Mouse (Mus musculus) heart, embryonic 11.5 days (tissue): Measurements from ENCODE around the gene Gpc6. TPM values are rescaled to one million over a fixed set of nuclear protein-coding genes. Genes with fewer than 3 reads are reported as not detected.

Experiments used
- ATAC-seq: fragments of 200-750 bp; cut with Nextera tagmentation; replicated peaks from 2 replicates; pipeline ENCODE4 v1.8.0; 2017; ENCODE audit warnings: moderate library complexity; ENCODE audit not compliant: insufficient number of reproducible peaks, low FRiP score, low TSS enrichment
- H3K27ac ChIP-seq: fragments of 300-500 bp; sonication (generic); 2 replicates; pipeline ENCODE4 v1.5.1; 2014; ENCODE audit warnings: mild to moderate bottlenecking, low read depth, low read length
- H3K27me3 ChIP-seq: fragments of 300-500 bp; sonication (generic); 2 replicates; pipeline ENCODE4 v1.6.1; 2014; ENCODE audit warnings: mild to moderate bottlenecking, low read length, mixed read lengths; ENCODE audit not compliant: control insufficient read depth, insufficient read depth
- H3K36me3 ChIP-seq: fragments of 300-500 bp; sonication (generic); 2 replicates; pipeline ENCODE4 v1.6.1; 2014; ENCODE audit warnings: mild to moderate bottlenecking, low read length, moderate library complexity, mixed read lengths; ENCODE audit not compliant: control insufficient read depth, insufficient read depth
- H3K4me1 ChIP-seq: fragments of 300-500 bp; sonication (generic); 2 replicates; pipeline ENCODE4 v1.6.1; 2014; ENCODE audit warnings: low read length; ENCODE audit not compliant: control insufficient read depth, insufficient read depth
- H3K4me2 ChIP-seq: fragments of 300-500 bp; sonication (generic); 2 replicates; pipeline ENCODE4 v1.6.1; 2014; ENCODE audit warnings: mild to moderate bottlenecking, moderate library complexity
- H3K4me3 ChIP-seq: fragments of 300-500 bp; sonication (generic); 2 replicates; pipeline ENCODE4 v1.5.1; 2014; ENCODE audit warnings: low read depth, low read length
- H3K9ac ChIP-seq: fragments of 300-500 bp; sonication (generic); 2 replicates; pipeline ENCODE4 v1.6.1; 2014; ENCODE audit warnings: mild to moderate bottlenecking, low read depth, low read length, moderate library complexity
- H3K9me3 ChIP-seq: fragments of 300-500 bp; sonication (generic); replicated peaks from 2 replicates; pipeline ENCODE4 v1.6.1; 2016; ENCODE audit warnings: low read length; ENCODE audit not compliant: control insufficient read depth
- WGBS: fragments of 180-500 bp; shearing (Covaris S2); extraction: QIAGEN DNeasy Blood & Tissue Kit; methylation state at CpG from one replicate; pipeline ENCODE4 v1.1.7; 2014; ENCODE audit not compliant: insufficient replicate concordance; 5-methylcytosine and 5-hydroxymethylcytosine counted together
- polyA plus RNA-seq: library from polyadenylated mRNA; unstranded; fragments of >200 nt; fragmentation: Nextera tagmentation; extraction: Ambion mirVana; gene quantifications from 2 replicates; pipeline ENCODE4 v1.2.1, GENCODE M21; 2014

Gpc6 gene
- polyA plus RNA-seq, 1 experiment from 2014 or later: 14.3 TPM

DNA sequence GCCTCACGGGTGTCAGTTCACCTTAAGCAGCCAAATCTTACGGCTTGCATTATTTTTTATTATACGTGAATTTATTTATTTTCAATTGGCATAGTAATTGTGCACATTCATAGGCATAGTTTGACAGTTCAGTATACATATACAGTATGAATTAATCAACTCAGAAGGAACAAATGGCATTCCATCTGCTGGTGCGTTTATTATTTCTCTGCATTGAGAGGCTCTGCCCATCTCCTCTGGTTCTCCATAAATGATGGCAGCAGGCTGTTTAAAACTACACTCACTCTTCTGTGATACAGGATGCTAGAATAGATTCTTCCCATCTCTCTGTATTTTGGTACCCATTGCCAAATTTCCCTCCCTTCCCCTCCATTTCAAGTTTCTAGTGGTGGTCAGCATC, 16.7 kb downstream of the Gpc6 start:
- no peaks in the 10 kb centered on the region for H3K27me3 ChIP-seq
- no peaks in the 10 kb centered on the region for H3K4me1 ChIP-seq
- 84% methylated on average over 4 of the region's 4 CpGs for WGBS
- ATAC-seq: no peak
- no peak overlapping the region for H3K27ac ChIP-seq
- no peaks in the 10 kb centered on the region for H3K36me3 ChIP-seq
- no peak overlapping the region for H3K9ac ChIP-seq
- no peaks in the 10 kb centered on the region for H3K9me3 ChIP-seq
- H3K4me3 ChIP-seq: no peak overlapping the region
- H3K4me2 ChIP-seq: no peak overlapping the region

DNA sequence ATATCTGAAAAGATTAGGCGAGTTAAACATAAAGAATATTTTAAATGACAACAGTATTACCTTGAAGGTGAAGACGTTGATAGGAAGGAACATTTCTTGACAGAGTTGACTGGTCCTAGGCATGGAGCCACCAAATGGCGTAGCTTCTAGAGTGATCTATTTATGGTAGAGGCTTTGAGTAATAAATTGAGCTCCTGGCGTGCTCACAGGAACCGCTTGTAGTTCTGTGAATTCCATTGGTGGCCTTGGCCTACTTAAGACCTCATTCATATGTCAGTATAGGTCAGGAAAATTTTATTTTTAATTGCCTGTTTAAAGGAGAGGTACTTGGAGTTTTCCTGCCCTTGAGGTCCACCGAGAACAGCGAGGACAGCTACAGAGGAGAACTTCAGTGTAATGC, 18.6 kb downstream of the Gpc6 start:
- no peak for ATAC-seq
- WGBS: 87% methylated on average over 7 of the region's 7 CpGs
- H3K9me3 ChIP-seq: no peaks in the 10 kb centered on the region
- H3K4me1 ChIP-seq: no peaks in the 10 kb centered on the region
- no peak overlapping the region for H3K4me3 ChIP-seq
- no peaks in the 10 kb centered on the region for H3K36me3 ChIP-seq
- no peaks in the 10 kb centered on the region for H3K27me3 ChIP-seq
- no peak overlapping the region for H3K27ac ChIP-seq
- no peak overlapping the region for H3K9ac ChIP-seq
- no peak overlapping the region for H3K4me2 ChIP-seq

DNA sequence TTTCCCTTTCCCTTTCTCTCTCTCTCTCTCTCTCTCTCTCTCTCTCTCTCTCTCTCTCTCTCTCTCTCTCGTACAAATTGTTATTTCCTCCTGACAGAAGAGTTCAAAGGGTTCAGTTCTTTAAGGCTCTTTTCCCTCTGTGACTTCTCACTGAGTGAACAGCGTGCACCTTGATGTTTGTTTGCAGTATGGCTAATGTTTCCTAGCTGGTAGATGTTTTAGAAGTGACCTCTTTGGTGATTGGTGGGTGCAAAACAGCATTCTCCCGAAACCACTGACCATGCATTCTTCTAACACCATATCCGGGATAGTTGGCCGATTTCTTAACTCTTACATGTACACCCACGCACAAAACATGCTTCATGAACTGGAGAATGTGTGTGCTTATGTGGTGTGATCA, 20.9 kb downstream of the Gpc6 start:
- H3K9me3 ChIP-seq: no peaks in the 10 kb centered on the region
- no peaks in the 10 kb centered on the region for H3K36me3 ChIP-seq
- 77% methylated on average over 6 of the region's 6 CpGs for WGBS
- no peaks in the 10 kb centered on the region for H3K27me3 ChIP-seq
- no peak for ATAC-seq
- H3K9ac ChIP-seq: no peak overlapping the region
- H3K27ac ChIP-seq: no peak overlapping the region
- H3K4me2 ChIP-seq: no peak overlapping the region
- H3K4me3 ChIP-seq: no peak overlapping the region
- no peaks in the 10 kb centered on the region for H3K4me1 ChIP-seq

DNA sequence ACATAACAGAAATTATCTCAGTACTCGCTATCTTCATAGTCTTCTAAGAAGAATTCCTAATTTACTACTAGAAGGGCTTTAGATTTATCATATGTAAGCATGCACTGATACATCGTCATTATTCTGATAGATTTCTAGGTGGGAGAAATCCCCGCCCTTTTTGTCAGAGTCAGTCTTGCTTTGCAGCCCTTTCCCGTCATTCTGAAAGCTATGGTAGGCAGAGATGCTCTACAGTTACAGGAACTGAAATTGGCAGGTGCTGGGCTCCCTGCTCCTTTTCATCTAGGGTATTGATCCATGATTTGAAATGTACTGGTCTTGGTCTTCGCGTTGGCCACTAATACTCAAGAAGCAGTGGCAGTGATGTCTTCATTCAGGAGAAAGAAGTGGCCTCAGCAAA, 22.3 kb downstream of the Gpc6 start:
- H3K36me3 ChIP-seq: no peaks in the 10 kb centered on the region; the same call in 1 of the 2 replicates
- no peak overlapping the region for H3K4me2 ChIP-seq
- no peak overlapping the region for H3K9ac ChIP-seq
- no peak overlapping the region for H3K27ac ChIP-seq
- no peaks in the 10 kb centered on the region for H3K27me3 ChIP-seq
- H3K9me3 ChIP-seq: no peaks in the 10 kb centered on the region
- 86% methylated on average over 6 of the region's 6 CpGs for WGBS
- ATAC-seq: no peak
- H3K4me1 ChIP-seq: no peaks in the 10 kb centered on the region
- no peak overlapping the region for H3K4me3 ChIP-seq

DNA sequence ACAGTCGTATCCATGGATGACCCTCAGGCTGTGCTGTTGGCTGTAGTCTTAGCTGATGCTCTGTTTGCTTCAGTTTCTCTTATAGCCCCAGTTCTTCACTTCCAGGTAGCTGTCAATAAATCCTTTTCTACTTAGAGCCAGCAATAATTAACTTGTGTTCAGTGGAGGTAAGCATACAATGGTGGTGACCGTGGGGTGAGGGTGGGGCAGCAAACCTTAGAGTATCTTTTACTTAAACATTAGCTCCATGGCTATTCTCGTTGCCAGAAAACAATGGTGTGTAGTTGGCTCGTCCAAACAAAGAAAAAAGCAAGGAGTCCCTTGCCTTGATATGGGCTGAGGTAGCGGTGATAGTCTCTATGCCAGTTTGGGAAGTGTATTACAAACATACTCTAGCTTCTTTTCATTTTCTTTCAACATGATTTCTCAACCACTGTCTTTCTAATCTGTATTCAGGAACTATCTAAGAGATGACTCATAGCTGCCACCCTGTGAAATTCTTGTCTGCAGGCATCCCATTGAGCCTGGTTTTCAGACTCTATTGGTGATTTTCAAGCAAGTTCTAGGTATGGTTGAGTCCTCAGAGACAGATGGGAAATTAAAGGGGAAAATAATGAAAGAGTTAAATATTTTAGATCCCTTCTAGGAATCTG, 22.9 kb downstream of the Gpc6 start:
- no peaks in the 10 kb centered on the region for H3K4me1 ChIP-seq
- H3K4me3 ChIP-seq: no peak overlapping the region
- H3K9ac ChIP-seq: no peak overlapping the region
- WGBS: 85% methylated on average over 5 of the region's 5 CpGs
- H3K27ac ChIP-seq: no peak overlapping the region
- no peaks in the 10 kb centered on the region; the same call in 1 of the 2 replicates for H3K36me3 ChIP-seq
- no peak for ATAC-seq
- no peak overlapping the region for H3K4me2 ChIP-seq
- no peaks in the 10 kb centered on the region for H3K9me3 ChIP-seq
- no peaks in the 10 kb centered on the region for H3K27me3 ChIP-seq

DNA sequence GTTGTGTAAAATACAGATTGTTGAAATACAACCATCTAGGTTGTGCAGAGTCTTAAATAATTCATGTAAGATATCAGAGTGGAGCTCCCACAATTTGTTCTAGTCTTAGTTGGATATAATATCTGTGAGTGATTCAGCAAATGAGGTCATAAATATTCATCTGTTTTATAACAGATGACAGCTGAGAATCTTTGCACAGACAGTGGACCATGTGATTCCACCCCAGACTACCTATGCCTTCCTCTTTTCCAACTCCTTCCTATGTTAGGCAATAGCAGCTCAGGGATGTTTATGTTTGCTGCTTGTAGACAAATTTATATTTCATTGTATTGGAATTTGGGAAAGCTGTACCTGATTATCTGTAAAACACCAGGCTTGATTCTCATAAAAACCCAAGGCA, 32.0 kb downstream of the Gpc6 start:
- H3K4me1 ChIP-seq: no peaks in the 10 kb centered on the region
- no peak overlapping the region for H3K4me2 ChIP-seq
- H3K4me3 ChIP-seq: no peak overlapping the region
- no peaks in the 10 kb centered on the region; the same call in 1 of the 2 replicates for H3K36me3 ChIP-seq
- no peaks in the 10 kb centered on the region for H3K27me3 ChIP-seq
- H3K27ac ChIP-seq: no peak overlapping the region
- no peak for ATAC-seq
- H3K9me3 ChIP-seq: no peaks in the 10 kb centered on the region
- H3K9ac ChIP-seq: no peak overlapping the region

DNA sequence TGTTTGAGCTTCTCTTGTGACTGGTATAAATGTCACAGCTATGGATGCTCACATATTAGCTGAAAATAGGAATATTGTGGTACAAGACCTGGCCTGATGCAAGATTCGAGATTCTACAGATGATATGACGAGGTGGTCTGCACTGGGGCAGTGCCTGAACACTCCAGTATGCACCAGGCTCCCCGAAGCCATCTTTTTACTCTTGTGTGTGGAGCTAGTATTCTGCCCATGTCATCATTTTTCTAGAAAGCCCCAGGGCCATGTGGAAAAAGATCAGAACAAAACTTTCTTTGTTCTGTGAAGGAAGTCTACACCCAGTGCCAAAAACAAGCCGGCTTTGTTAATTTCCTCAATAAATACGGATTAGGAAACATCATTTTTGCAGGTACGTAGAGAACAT, 39.7 kb downstream of the Gpc6 start:
- Histone ChIP-seq H3K9me3 (no peaks in the 10 kb centered on the region), H3K9ac (no peak overlapping the region), H3K4me3 (no peak overlapping the region), H3K4me1 (no peaks in the 10 kb centered on the region), H3K27me3 (no peaks in the 10 kb centered on the region), H3K36me3 (no peaks in the 10 kb centered on the region), H3K27ac (no peak overlapping the region), H3K4me2 (no peak overlapping the region)
- no peak for ATAC-seq
- 79% methylated on average over 6 of the region's 6 CpGs for WGBS

DNA sequence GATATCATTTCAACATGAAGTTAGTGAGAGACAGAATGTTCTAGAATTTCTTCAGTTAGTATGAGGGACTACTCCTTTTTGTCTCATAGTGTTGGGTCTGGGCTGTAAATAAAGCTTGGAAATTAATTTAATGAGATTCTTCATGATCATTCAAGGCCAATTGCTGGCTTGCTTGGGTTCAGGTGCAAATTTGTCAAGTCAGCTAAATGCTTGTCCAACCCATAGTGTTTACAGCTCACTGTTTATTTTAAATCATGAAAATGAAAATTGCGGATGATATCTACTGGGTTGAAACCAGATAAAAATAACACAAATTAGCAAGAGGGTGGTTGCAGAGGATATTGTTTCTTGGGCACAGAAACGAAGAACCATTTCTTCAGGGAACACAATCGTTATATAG, 49.6 kb downstream of the Gpc6 start:
- 86% methylated on average over 3 of the region's 3 CpGs for WGBS
- H3K9ac ChIP-seq: no peak overlapping the region
- no peaks in the 10 kb centered on the region for H3K27me3 ChIP-seq
- no peak overlapping the region for H3K27ac ChIP-seq
- H3K36me3 ChIP-seq: no peaks in the 10 kb centered on the region
- no peaks in the 10 kb centered on the region for H3K9me3 ChIP-seq
- H3K4me2 ChIP-seq: no peak overlapping the region
- ATAC-seq: no peak
- no peak overlapping the region for H3K4me3 ChIP-seq
- no peaks in the 10 kb centered on the region for H3K4me1 ChIP-seq

DNA sequence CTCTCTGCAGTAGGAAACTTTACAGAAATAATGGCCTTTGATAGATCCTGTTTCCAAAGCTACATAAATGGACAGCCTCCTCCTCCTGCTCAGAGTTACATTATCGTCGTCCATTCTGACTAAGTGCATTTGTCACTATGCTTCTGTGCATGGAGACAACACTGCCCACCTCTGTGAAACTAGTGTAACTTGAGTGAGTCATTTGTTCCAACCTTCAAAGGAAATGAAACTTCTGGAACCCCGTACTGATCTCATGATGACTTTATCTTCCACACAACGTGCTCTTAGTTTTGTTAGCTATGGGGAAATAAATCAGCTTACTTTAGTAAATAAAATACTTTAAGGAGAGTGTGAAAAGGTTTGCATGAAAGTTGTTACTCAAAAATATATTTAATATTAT, 50.1 kb downstream of the Gpc6 start:
- Histone ChIP-seq H3K4me2 (no peak overlapping the region), H3K4me3 (no peak overlapping the region), H3K36me3 (no peaks in the 10 kb centered on the region), H3K9ac (no peak overlapping the region), H3K9me3 (no peaks in the 10 kb centered on the region), H3K27ac (no peak overlapping the region), H3K4me1 (0 out of 2 replicates have a peak, but pooled peaks cover under 1% of the 10 kb centered on the region), H3K27me3 (no peaks in the 10 kb centered on the region)
- 56% methylated on average over 4 of the region's 4 CpGs for WGBS
- no peak for ATAC-seq
